Mouse (Mus musculus): Measurements from ENCODE around the gene Gpr88.

The Gpr88 gene

DNA sequence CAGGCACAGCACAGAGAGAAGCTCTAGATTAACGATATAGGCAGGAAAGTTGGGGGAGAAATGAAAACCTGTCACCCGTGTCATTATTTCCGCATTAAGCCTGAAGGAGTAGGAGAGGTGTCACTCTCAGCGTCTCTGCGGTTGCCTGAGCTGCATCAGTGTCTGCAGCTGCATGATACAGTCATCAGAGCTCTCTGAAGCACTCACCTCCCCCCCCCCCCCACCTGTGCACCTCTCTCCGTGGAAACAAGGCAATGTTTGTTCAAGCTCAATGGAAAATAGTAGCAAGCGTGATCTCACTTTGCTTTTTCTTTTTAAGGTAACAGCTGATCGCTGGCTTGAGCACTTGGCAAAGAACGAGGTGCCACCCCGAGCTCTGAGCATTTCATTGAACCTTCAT is 53.2 kb downstream of the Gpr88 start:
- no peak for DNase-seq (ENCODE audit: low spot score)

All from ovary, postnatal 10 days (tissue).